Comparison of ENCODE assay signal across 8 mouse cellular contexts in the genomic region with DNA sequence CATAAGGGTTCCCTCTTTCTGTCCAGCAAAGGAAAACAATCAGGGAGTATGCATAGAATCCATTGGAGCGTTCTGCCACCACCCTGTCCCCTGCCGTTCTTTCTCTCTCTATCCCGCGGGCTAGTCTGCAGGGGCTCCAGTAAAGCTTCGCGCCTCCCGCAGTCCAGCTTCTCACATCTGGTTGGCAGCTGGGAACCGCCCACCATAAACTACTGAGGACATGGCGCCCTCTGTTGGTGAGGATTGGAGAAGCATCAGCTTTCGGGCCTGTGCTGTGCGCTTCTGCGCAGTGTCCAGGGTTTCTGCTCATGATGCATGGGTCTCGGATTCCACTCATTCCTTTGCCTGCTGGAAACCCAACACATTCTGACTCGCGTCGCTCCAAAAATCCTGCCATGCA. TPM values are rescaled to one million over a fixed set of nuclear protein-coding genes. Genes with fewer than 3 reads are reported as not detected.
DNase-seq lines count a peak whose midpoint lies in the region; ATAC-seq and TF ChIP-seq lines count a peak whose summit lies in the region.

No protein-coding gene starts in this region.

- no peak overlapping the region for H3K4me3 ChIP-seq in forebrain, embryonic 11.5 days (ENCODE audit: low read depth, low read length)
- H3K4me3 ChIP-seq in heart, embryonic 16.5 days (ENCODE audit: low read length): peak overlapping the region; percentile 30
- no peak overlapping the region for H3K4me3 ChIP-seq in liver, embryonic 14.5 days (ENCODE audit: insufficient read depth in 1 of 2, low read depth in 2 of 2, low read length in 2 of 2)
- peak overlapping the region; percentile 32 for H3K4me3 ChIP-seq in neural tube, embryonic 13.5 days

- H3K9me3 ChIP-seq in forebrain, embryonic 11.5 days (ENCODE audit: control insufficient read depth, low read length): no peaks in the 10 kb centered on the region
- no peaks in the 10 kb centered on the region for H3K9me3 ChIP-seq in heart, embryonic 16.5 days (replicated peaks; ENCODE audit: control insufficient read depth, low read length)
- no peaks in the 10 kb centered on the region for H3K9me3 ChIP-seq in liver, embryonic 14.5 days (ENCODE audit: control insufficient read depth, low read length)
- H3K9me3 ChIP-seq in neural tube, embryonic 13.5 days: no peaks in the 10 kb centered on the region

- peak overlapping the region; percentile 11 for H3K4me2 ChIP-seq in forebrain, embryonic 11.5 days (ENCODE audit: low read depth, low read length, severe bottlenecking)
- H3K4me2 ChIP-seq in heart, embryonic 16.5 days (ENCODE audit: low read depth, low read length): peak overlapping the region; percentile 63
- no peak overlapping the region for H3K4me2 ChIP-seq in liver, embryonic 14.5 days (ENCODE audit: low read depth)
- peak overlapping the region; percentile 63 for H3K4me2 ChIP-seq in neural tube, embryonic 13.5 days

- peaks cover 54% of the 10 kb centered on the region for H3K27me3 ChIP-seq in forebrain, embryonic 11.5 days (ENCODE audit: control insufficient read depth, insufficient read depth, low read length)
- H3K27me3 ChIP-seq in heart, embryonic 16.5 days (ENCODE audit: control insufficient read depth, insufficient read depth, low read length): peaks cover 70% of the 10 kb centered on the region
- H3K27me3 ChIP-seq in liver, embryonic 14.5 days (ENCODE audit: control insufficient read depth, insufficient read depth, low read length): peaks cover 69% of the 10 kb centered on the region
- peaks cover 73% of the 10 kb centered on the region for H3K27me3 ChIP-seq in neural tube, embryonic 13.5 days

- ATAC-seq in forebrain, embryonic 11.5 days (replicated peaks; ENCODE audit: low FRiP score): peak; percentile 71
- ATAC-seq in heart, embryonic 16.5 days (replicated peaks; ENCODE audit: extremely low read depth, insufficient read depth, low FRiP score): peak; percentile 64
- ATAC-seq in liver, embryonic 14.5 days (ENCODE audit: insufficient read depth): no peak
- ATAC-seq in neural tube, embryonic 13.5 days (ENCODE audit: low read depth): peak; percentile 52

- peaks cover 25% of the 10 kb centered on the region for H3K4me1 ChIP-seq in forebrain, embryonic 11.5 days (replicated peaks; ENCODE audit: control insufficient read depth, insufficient read depth, low read length)
- H3K4me1 ChIP-seq in heart, embryonic 16.5 days (ENCODE audit: control insufficient read depth, insufficient read depth, low read length): peaks cover 24% of the 10 kb centered on the region
- no peaks in the 10 kb centered on the region for H3K4me1 ChIP-seq in liver, embryonic 14.5 days (replicated peaks; ENCODE audit: control insufficient read depth in 2 of 2, insufficient read depth in 2 of 2, low read length in 1 of 2)
- H3K4me1 ChIP-seq in neural tube, embryonic 13.5 days (replicated peaks): peaks cover 54% of the 10 kb centered on the region

- no peak for TF ChIP-seq EP300 in liver, embryonic 14.5 days (IDR thresholded peaks at IDR 0.05; ENCODE audit: low read depth)

- H3K36me3 ChIP-seq in forebrain, embryonic 11.5 days (ENCODE audit: control insufficient read depth, insufficient read depth, low read length): no peaks in the 10 kb centered on the region
- H3K36me3 ChIP-seq in heart, embryonic 16.5 days (ENCODE audit: control insufficient read depth, insufficient read depth): no peaks in the 10 kb centered on the region
- no peaks in the 10 kb centered on the region for H3K36me3 ChIP-seq in liver, embryonic 14.5 days (replicated peaks; ENCODE audit: control insufficient read depth, insufficient read depth, low read depth)
- no peaks in the 10 kb centered on the region for H3K36me3 ChIP-seq in neural tube, embryonic 13.5 days

- DNase-seq in CD4-positive, CD25-positive, alpha-beta regulatory T cell, adult 2 months (ENCODE audit: low read depth, low spot score): peak; percentile 93
- DNase-seq in c-Kit-negative CD71-positive TER-119-positive erythroid progenitor cells, embryonic 14.5 days (ENCODE audit: low read depth, low spot score): peak; percentile 17
- peak; percentile 95 for DNase-seq in forebrain, embryonic 11.5 days (ENCODE audit: low spot score)
- DNase-seq in kidney, postnatal 25 days: peak; percentile 88 to 95
- peak; percentile 39 to 44 (median 42) for DNase-seq in liver, embryonic 14.5 days (ENCODE audit: low read depth in 3 of 3, low spot score in 3 of 3)
- DNase-seq in telencephalon, adult 2 months (ENCODE audit: low read depth, low spot score): peak; percentile 70

- WGBS in forebrain, embryonic 11.5 days: 1% methylated on average over 16 of the region's 16 CpGs
- under 1% methylated on average over 16 of the region's 16 CpGs for WGBS in heart, embryonic 16.5 days
- under 1% methylated on average over 16 of the region's 16 CpGs for WGBS in liver, embryonic 14.5 days (ENCODE audit: insufficient replicate concordance)
- WGBS in neural tube, embryonic 13.5 days: 1% methylated on average over 16 of the region's 16 CpGs

- peak; percentile 88 for TF ChIP-seq CTCF in liver, embryonic 14.5 days (IDR thresholded peaks at IDR 0.05; ENCODE audit: low read depth)

- no peak overlapping the region for H3K9ac ChIP-seq in forebrain, embryonic 11.5 days (ENCODE audit: low read length)
- no peak overlapping the region for H3K9ac ChIP-seq in heart, embryonic 16.5 days (ENCODE audit: low read length)
- H3K9ac ChIP-seq in liver, embryonic 14.5 days (replicated peaks): no peak overlapping the region
- H3K9ac ChIP-seq in neural tube, embryonic 13.5 days: peak overlapping the region; percentile 58; the same call in 1 of the 2 replicates

- no peak overlapping the region for H3K27ac ChIP-seq in forebrain, embryonic 11.5 days (ENCODE audit: low read depth, low read length)
- no peak overlapping the region for H3K27ac ChIP-seq in heart, embryonic 16.5 days (ENCODE audit: low read length)
- H3K27ac ChIP-seq in liver, embryonic 14.5 days: no peak overlapping the region
- H3K27ac ChIP-seq in neural tube, embryonic 13.5 days (replicated peaks): 0 out of 2 replicates have a peak overlapping the region, but pooled peaks have one; percentile 6

RNA-seq across cellular contexts. Expression of gene Wnt10a, which starts 16.8 kb away (rescaled TPM):
- 1.5 and 2.4 TPM in 2 replicates for polyA plus RNA-seq in forebrain, embryonic 11.5 days (2014; fragmentation: Nextera tagmentation; extraction: Ambion mirVana)
- 0.20 and 0.24 TPM in 2 replicates for polyA plus RNA-seq in heart, embryonic 16.5 days (2015; fragmentation: Nextera tagmentation; extraction: Ambion mirVana)
- polyA plus RNA-seq in liver, embryonic 14.5 days (2012; rRNA removed): not detected in 2 replicates
- not detected in 2 replicates for polyA plus RNA-seq in liver, embryonic 14.5 days (2014; fragmentation: Nextera tagmentation; extraction: Ambion mirVana)
- 0.13 and 0.15 TPM in 2 replicates for polyA plus RNA-seq in neural tube, embryonic 13.5 days (2015; fragmentation: Nextera tagmentation; extraction: Ambion mirVana)

RNA-seq across cellular contexts. Expression of gene Wnt6, which starts 36.4 kb away (rescaled TPM):
- polyA plus RNA-seq in forebrain, embryonic 11.5 days (2014; fragmentation: Nextera tagmentation; extraction: Ambion mirVana): 7.0 and 8.5 TPM in 2 replicates
- 0.36 and 0.71 TPM in 2 replicates for polyA plus RNA-seq in heart, embryonic 16.5 days (2015; fragmentation: Nextera tagmentation; extraction: Ambion mirVana)
- 0.04 and 0.10 TPM in 2 replicates for polyA plus RNA-seq in liver, embryonic 14.5 days (2012; rRNA removed)
- 0.06 TPM in 1 of 2 replicates, not detected in the other for polyA plus RNA-seq in liver, embryonic 14.5 days (2014; fragmentation: Nextera tagmentation; extraction: Ambion mirVana)
- 8.9 and 10.0 TPM in 2 replicates for polyA plus RNA-seq in neural tube, embryonic 13.5 days (2015; fragmentation: Nextera tagmentation; extraction: Ambion mirVana)

RNA-seq across cellular contexts. Expression of gene Cdk5r2, which starts 46.7 kb away (rescaled TPM):
- 1.2 and 1.4 TPM in 2 replicates for polyA plus RNA-seq in forebrain, embryonic 11.5 days (2014; fragmentation: Nextera tagmentation; extraction: Ambion mirVana)
- polyA plus RNA-seq in heart, embryonic 16.5 days (2015; fragmentation: Nextera tagmentation; extraction: Ambion mirVana): not detected in 2 replicates
- polyA plus RNA-seq in liver, embryonic 14.5 days (2012; rRNA removed): 0.01 and 0.03 TPM in 2 replicates
- not detected in 2 replicates for polyA plus RNA-seq in liver, embryonic 14.5 days (2014; fragmentation: Nextera tagmentation; extraction: Ambion mirVana)
- 7.8 and 9.0 TPM in 2 replicates for polyA plus RNA-seq in neural tube, embryonic 13.5 days (2015; fragmentation: Nextera tagmentation; extraction: Ambion mirVana)

RNA-seq across cellular contexts. Expression of gene Prkag3, which starts 59.1 kb away (rescaled TPM):
- polyA plus RNA-seq in forebrain, embryonic 11.5 days (2014; fragmentation: Nextera tagmentation; extraction: Ambion mirVana): 0.39 TPM in 1 of 2 replicates, not detected in the other
- 4.6 and 5.7 TPM in 2 replicates for polyA plus RNA-seq in heart, embryonic 16.5 days (2015; fragmentation: Nextera tagmentation; extraction: Ambion mirVana)
- not detected in 2 replicates for polyA plus RNA-seq in liver, embryonic 14.5 days (2012; rRNA removed)
- polyA plus RNA-seq in liver, embryonic 14.5 days (2014; fragmentation: Nextera tagmentation; extraction: Ambion mirVana): not detected in 2 replicates
- 0.39 TPM in 1 of 2 replicates, not detected in the other for polyA plus RNA-seq in neural tube, embryonic 13.5 days (2015; fragmentation: Nextera tagmentation; extraction: Ambion mirVana)

Comparison
In these comparisons a context has a peak if more than half of its experiments do, and no peak if none do; other contexts are left out.
1. DNase-seq: peak in every context shown above with its lines; median percentile 95 in forebrain, embryonic 11.5 days; 93 in CD4-positive, CD25-positive, alpha-beta regulatory T cell, adult 2 months; 92 in kidney, postnatal 25 days; 70 in telencephalon, adult 2 months; 42 in liver, embryonic 14.5 days; 17 in c-Kit-negative CD71-positive TER-119-positive erythroid progenitor cells, embryonic 14.5 days.
2. H3K4me3 ChIP-seq: peak in heart, embryonic 16.5 days (single experiment) and neural tube, embryonic 13.5 days (single experiment); none in forebrain, embryonic 11.5 days (single experiment) and liver, embryonic 14.5 days (0 of 2).